15 mouse cellular contexts compared by ENCODE assay signal in genomic region chr2:130812487-130812886, GRCm38 (mm10).
DNase-seq lines count a peak whose midpoint lies in the region; ATAC-seq lines count a peak whose summit lies in the region.
"Had no signal": no experiment of that assay in that cellular context is flagged by ENCODE, and none has a peak within 500 bp of the region (broad histone marks: within the 10 kb centered on the region; RNA-seq: fewer than 3 reads in every experiment).

No protein-coding gene starts in this region.

- no peak overlapping the region for H3K4me2 ChIP-seq in hindbrain, embryonic 11.5 days (replicated peaks; ENCODE audit: low read depth, low read length)
- no peak overlapping the region for H3K4me2 ChIP-seq in hindbrain, embryonic 14.5 days (replicated peaks)
- no peak overlapping the region for H3K4me2 ChIP-seq in midbrain, embryonic 14.5 days (ENCODE audit: low read length)
- no peak overlapping the region for H3K4me2 ChIP-seq in midbrain, embryonic 13.5 days (replicated peaks)
- H3K4me2 ChIP-seq: embryonic facial prominence, embryonic 13.5 days; lung, embryonic 15.5 days had no signal

- H3K9ac ChIP-seq in hindbrain, embryonic 11.5 days (ENCODE audit: low read depth, low read length) = no peak overlapping the region
- no peak overlapping the region for H3K9ac ChIP-seq in hindbrain, embryonic 14.5 days
- H3K9ac ChIP-seq in midbrain, embryonic 14.5 days (replicated peaks; ENCODE audit: low read length) = no peak overlapping the region
- no peak overlapping the region for H3K9ac ChIP-seq in midbrain, embryonic 13.5 days (replicated peaks)
- H3K9ac ChIP-seq: embryonic facial prominence, embryonic 13.5 days; lung, embryonic 15.5 days had no signal

- peak; percentile 13 for DNase-seq in hindbrain, embryonic 11.5 days (ENCODE audit: low spot score)
- DNase-seq in hindbrain, embryonic 14.5 days (ENCODE audit: low spot score) = no peak
- peak; percentile 48 for DNase-seq in midbrain, embryonic 14.5 days
- peak; percentile 37 for DNase-seq in NIH3T3 (ENCODE audit: low read depth)
- DNase-seq in retina, postnatal 1 day = peak; percentile 19
- DNase-seq in ovary, postnatal 10 days (ENCODE audit: low spot score) = no peak
- DNase-seq: adrenal gland, postnatal 10 days; cerebellum, adult 11-12 months; kidney, adult 2 months; left cerebral cortex, postnatal 4 days had no signal

- no peak overlapping the region for H3K27ac ChIP-seq in hindbrain, embryonic 11.5 days (ENCODE audit: low read depth, low read length)
- no peak overlapping the region for H3K27ac ChIP-seq in hindbrain, embryonic 14.5 days
- no peak overlapping the region for H3K27ac ChIP-seq in midbrain, embryonic 14.5 days (replicated peaks; ENCODE audit: low read depth, low read length)
- no peak overlapping the region for H3K27ac ChIP-seq in midbrain, embryonic 13.5 days
- H3K27ac ChIP-seq: embryonic facial prominence, embryonic 13.5 days; lung, embryonic 15.5 days had no signal

- no peak overlapping the region for H3K4me3 ChIP-seq in hindbrain, embryonic 11.5 days (ENCODE audit: low read depth, low read length)
- no peak overlapping the region for H3K4me3 ChIP-seq in hindbrain, embryonic 14.5 days (replicated peaks; ENCODE audit: low read length)
- no peak overlapping the region for H3K4me3 ChIP-seq in midbrain, embryonic 14.5 days (replicated peaks; ENCODE audit: low read depth, low read length)
- no peak overlapping the region for H3K4me3 ChIP-seq in midbrain, embryonic 13.5 days (replicated peaks)
- H3K4me3 ChIP-seq: embryonic facial prominence, embryonic 13.5 days; lung, embryonic 15.5 days had no signal

- no peak for ATAC-seq in hindbrain, embryonic 11.5 days (ENCODE audit: low FRiP score)
- ATAC-seq in hindbrain, embryonic 14.5 days (ENCODE audit: low FRiP score) = no peak
- no peak for ATAC-seq in midbrain, embryonic 14.5 days (ENCODE audit: low FRiP score, low TSS enrichment)
- no peak for ATAC-seq in midbrain, embryonic 13.5 days
- ATAC-seq: forebrain, embryonic 16.5 days; midbrain, embryonic 16.5 days had no signal

- H3K27me3 ChIP-seq in hindbrain, embryonic 11.5 days (ENCODE audit: control insufficient read depth, insufficient read depth, low read length) = no peaks in the 10 kb centered on the region
- H3K27me3 ChIP-seq in hindbrain, embryonic 14.5 days (ENCODE audit: control insufficient read depth, insufficient read depth, low read length) = no peaks in the 10 kb centered on the region
- H3K27me3 ChIP-seq in midbrain, embryonic 14.5 days (ENCODE audit: control insufficient read depth, insufficient read depth, low read length) = no peaks in the 10 kb centered on the region
- H3K27me3 ChIP-seq in midbrain, embryonic 13.5 days = no peaks in the 10 kb centered on the region
- H3K27me3 ChIP-seq: embryonic facial prominence, embryonic 13.5 days; lung, embryonic 15.5 days had no signal

- no peaks in the 10 kb centered on the region for H3K9me3 ChIP-seq in hindbrain, embryonic 11.5 days (ENCODE audit: control insufficient read depth, low read length)
- no peaks in the 10 kb centered on the region for H3K9me3 ChIP-seq in hindbrain, embryonic 14.5 days (ENCODE audit: control insufficient read depth, low read length)
- no peaks in the 10 kb centered on the region for H3K9me3 ChIP-seq in midbrain, embryonic 14.5 days (ENCODE audit: control insufficient read depth, low read length)
- no peaks in the 10 kb centered on the region for H3K9me3 ChIP-seq in midbrain, embryonic 13.5 days
- H3K9me3 ChIP-seq: lung, embryonic 15.5 days had no signal

- H3K36me3 ChIP-seq in hindbrain, embryonic 11.5 days (ENCODE audit: control insufficient read depth, insufficient read depth, low read length) = no peaks in the 10 kb centered on the region; the same call in 1 of the 2 replicates
- H3K36me3 ChIP-seq in hindbrain, embryonic 14.5 days (replicated peaks; ENCODE audit: control insufficient read depth, insufficient read depth) = peaks cover 98% of the 10 kb centered on the region
- peaks cover 94% of the 10 kb centered on the region for H3K36me3 ChIP-seq in midbrain, embryonic 14.5 days (ENCODE audit: control insufficient read depth, insufficient read depth, low read length)
- H3K36me3 ChIP-seq in midbrain, embryonic 13.5 days = peaks cover 82% of the 10 kb centered on the region

- H3K4me1 ChIP-seq in hindbrain, embryonic 11.5 days (replicated peaks; ENCODE audit: control insufficient read depth, insufficient read depth, low read length) = no peaks in the 10 kb centered on the region
- H3K4me1 ChIP-seq in hindbrain, embryonic 14.5 days (replicated peaks; ENCODE audit: control insufficient read depth, insufficient read depth, low read length) = no peaks in the 10 kb centered on the region
- no peaks in the 10 kb centered on the region for H3K4me1 ChIP-seq in midbrain, embryonic 14.5 days (ENCODE audit: control insufficient read depth, insufficient read depth, low read length)
- no peaks in the 10 kb centered on the region for H3K4me1 ChIP-seq in midbrain, embryonic 13.5 days (replicated peaks)
- H3K4me1 ChIP-seq: lung, embryonic 15.5 days had no signal

- 100% methylated on average over 1 of the region's 1 CpGs for WGBS in hindbrain, embryonic 11.5 days
- 96% methylated on average over 1 of the region's 1 CpGs for WGBS in hindbrain, embryonic 14.5 days
- 97% methylated on average over 1 of the region's 1 CpGs for WGBS in midbrain, embryonic 14.5 days
- 100% methylated on average over 1 of the region's 1 CpGs for WGBS in midbrain, embryonic 13.5 days

Comparison
In these comparisons a context has a peak if more than half of its experiments do, and no peak if none do; other contexts are left out.
1. DNase-seq: peak in hindbrain, embryonic 11.5 days (single experiment), midbrain, embryonic 14.5 days (single experiment), NIH3T3 (single experiment) and retina, postnatal 1 day (single experiment); none in hindbrain, embryonic 14.5 days (single experiment) and ovary, postnatal 10 days (single experiment).